Mouse (Mus musculus): ENCODE measurements at regions not wholly inside any gene's neighbourhood (a gene's known extent, or its start where the extent isn't known, plus 50 kb on each side); places are given as distances from the start of the nearest gene placed in this dataset.

- no peak for DNase-seq
Observed at GRCm38 (mm10) chr13:115671685-115672084, 569.9 kb upstream of the Itga1 start.

DNA sequence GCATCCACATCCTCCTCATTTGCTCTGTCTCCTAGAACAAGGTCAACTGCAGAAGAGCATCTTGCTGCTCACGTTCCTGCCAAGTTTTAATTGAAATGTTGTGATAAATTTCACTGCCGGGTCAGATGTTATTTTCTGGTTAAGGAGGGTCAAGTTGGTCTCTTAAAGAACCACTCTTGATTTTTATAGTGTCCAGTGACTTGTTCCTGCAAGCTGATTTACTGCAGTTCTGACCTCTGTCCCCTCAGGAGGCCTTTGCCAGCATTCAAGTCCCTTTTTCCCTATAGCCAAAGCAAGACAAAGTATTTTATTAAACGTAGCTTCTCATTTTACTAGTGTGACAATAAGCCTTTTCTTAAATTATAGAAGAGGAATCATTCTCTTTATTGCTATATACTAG is 567.8 kb upstream of the Itga1 start:
- no peak for DNase-seq

DNA sequence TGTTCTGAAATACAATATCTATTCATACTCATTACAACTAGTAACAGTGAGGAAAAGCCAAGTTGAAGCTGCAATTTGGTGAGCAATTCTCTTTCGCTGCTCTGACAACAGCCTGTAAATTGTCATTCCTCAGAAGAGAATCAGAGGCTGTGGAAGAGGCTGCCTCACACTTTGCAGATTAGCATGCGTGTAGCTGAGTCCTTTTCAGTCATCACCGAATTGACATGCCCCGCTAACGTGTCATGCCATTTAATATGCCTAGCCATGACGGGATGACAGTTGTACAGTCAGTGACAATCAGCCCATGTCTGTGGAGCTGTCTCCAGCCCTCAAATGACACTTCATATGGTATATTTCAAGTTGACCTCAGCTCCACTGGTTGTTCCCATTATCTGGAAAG is 553.4 kb upstream of the Itga1 start:
- DNase-seq = no peak

- DNase-seq = no peak
Observed at GRCm38 (mm10) chr13:115652935-115653334, 551.2 kb upstream of the Itga1 start.

- no peak for DNase-seq
Observed at GRCm38 (mm10) chr13:115652352-115652751, 550.6 kb upstream of the Itga1 start.

GRCm38 (mm10) chr13:115631410-115632105 is 529.8 kb upstream of the Itga1 start:
- no peak for DNase-seq

DNA sequence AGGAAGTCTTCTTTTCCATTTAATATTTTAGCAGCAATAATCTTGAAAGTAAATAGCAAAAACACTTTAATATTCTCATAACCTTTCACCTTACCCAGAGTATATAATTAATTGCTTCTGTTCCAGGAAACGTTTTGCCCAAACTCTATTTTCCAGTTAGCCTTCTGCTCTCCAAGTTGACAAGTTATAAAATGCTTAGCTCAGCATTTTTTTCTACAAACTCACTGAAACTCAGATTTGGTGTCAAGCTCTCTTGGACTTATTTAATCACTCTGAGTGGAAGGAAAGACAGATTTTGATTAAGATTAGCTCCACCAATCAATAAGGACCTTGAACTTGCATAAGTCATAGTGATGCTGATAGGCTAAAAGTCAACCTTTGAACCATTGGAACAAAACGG is 528.8 kb upstream of the Itga1 start:
- no peak for DNase-seq

DNA sequence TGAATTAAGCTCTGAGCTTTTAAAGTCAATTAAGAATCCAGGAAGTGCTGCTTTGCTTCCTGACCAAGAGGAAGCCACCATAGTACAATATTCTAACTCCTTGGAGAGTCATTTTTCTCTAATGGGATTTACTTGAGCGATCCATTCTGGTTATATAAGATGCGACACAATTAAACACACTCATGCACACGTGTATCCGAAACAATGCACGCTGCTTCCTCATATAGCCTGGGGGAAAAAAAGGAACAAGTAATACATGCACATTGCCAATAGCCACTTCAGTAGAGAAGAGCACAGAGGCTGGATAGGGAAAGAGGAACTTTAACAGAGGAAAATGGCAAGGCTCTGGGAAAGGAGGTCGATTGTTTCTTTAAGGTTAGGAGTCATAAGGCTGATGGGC is 511.4 kb upstream of the Itga1 start:
- no peak for DNase-seq

DNA sequence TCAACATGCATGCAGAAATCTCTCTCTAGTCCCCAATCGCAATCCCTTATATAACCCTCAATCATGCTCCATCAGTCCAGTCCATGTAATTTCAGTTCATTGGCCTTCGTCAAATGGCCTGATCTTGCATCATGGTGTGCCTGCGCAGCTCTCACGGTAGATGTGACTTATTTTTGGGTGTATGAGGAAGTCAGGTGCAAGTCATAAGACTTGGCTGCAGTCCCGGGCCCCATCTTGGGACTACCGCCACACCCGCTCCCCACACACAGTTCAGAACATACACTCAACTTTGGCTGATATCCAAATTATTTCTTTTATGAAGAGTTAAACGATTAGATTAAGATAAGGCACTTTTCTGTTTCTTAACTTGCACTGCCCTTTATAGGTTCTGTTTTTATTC is 504.7 kb upstream of the Itga1 start:
- no peak for DNase-seq

- DNase-seq = no peak
Observed at GRCm38 (mm10) chr13:115595126-115595671, 493.4 kb upstream of the Itga1 start.

GRCm38 (mm10) chr13:115575967-115576366 is 474.2 kb upstream of the Itga1 start:
- DNase-seq = no peak

DNA sequence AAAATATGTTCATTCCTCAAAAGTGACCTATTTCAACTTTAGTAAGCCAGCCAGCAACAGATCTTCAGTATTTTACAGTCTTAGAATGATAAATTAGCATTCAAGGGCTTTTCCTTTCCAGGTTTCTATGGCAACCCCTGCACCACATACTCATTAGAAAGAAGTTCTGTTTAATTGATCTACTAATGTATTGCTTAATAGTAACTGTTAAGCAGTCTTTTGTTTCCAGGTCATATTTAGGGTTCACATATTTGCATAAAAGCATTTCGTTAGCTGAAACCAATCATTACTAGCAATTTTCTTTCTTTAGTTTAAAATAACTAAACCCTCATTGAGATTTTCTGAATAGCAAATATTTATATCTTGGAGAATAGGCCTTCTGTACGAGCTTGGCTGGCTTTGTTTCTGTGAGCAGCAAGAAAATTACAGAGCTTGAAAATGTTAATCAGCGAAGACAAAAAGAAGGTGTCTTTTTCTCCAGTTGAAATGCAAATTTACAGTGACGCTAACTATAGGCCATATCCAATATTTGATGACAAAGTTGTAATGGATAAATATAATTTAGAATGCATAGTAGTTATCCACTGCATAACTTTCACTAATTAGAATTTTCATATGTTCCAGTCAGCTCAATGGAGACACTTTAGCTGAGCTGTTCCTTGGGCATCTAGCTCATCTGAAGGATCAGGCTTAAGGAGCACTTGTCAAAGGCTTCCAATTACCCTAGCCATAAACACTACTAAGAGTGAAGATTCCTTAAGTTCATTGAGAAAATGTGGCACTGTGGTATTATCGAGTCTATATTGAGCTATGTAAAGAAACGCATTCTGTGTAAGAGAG is 473.5 kb upstream of the Itga1 start:
- DNase-seq = no peak

- no peak for DNase-seq
Observed at GRCm38 (mm10) chr13:115541167-115541566, 439.4 kb upstream of the Itga1 start.

GRCm38 (mm10) chr13:115535900-115536299 is 434.1 kb upstream of the Itga1 start:
- no peak for DNase-seq

GRCm38 (mm10) chr13:115513914-115514313 is 412.1 kb upstream of the Itga1 start:
- no peak for DNase-seq

DNA sequence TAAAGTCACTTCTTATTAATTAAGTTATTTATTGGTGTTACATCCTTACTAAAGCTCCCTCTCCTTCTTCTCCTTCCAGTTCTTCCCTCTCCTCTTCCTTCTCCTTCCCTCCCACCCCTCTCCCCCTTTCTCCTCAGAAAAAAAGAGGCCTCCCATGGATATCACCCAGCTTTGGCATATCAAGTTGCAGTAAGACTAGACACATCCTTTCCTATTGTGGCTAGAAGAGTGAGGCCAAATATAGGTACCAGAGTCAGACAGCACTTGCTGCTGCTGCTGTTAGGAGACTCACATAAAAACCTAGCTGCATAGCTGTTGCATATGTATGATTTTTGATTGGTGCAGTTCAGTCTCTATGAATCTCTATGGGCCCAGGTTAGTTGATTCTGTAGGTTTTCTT is 410.4 kb upstream of the Itga1 start:
- no peak for DNase-seq

DNA sequence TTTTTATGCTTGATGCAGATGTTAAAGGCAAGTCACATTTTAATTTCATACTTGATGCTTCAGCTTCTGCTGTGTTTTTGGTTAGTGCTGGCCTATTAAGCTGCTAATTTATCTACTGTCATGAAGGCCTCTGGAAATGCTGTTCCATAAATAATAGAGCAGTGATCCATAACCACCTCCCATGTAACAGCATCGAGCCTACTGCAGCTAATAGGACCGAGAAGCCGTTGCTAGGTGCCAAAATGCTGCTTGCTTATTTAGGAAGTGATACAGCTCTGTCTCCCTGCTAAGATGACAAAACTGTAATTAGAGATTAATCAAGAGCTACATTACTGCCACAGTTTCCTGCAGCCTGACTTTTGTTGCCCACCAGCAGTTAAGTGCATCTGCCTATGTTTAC is 406.9 kb upstream of the Itga1 start:
- no peak for DNase-seq

- no peak for DNase-seq
Observed at GRCm38 (mm10) chr13:115494399-115494798, 392.6 kb upstream of the Itga1 start.

GRCm38 (mm10) chr13:115475861-115476260 is 374.1 kb upstream of the Itga1 start:
- no peak for DNase-seq

DNA sequence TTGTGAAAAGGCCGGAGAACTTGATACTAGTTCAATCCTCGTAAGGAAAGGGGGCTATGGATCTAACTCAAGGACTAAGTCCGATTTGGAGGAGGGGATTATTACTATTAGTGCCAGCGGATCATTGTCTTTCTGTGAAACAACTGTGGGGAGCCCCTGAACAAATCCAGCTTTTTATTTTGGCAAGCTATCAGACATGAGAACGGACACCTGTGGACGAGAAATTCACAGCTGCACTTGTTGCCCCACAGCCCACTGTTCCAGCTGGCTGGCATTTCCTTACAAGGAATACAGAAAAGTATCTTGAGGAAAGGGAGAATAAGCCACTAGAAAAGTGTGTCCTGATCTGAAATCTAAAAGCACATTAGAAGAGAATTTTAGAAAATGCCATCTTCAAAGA is 363.9 kb upstream of the Itga1 start:
- no peak for DNase-seq

DNA sequence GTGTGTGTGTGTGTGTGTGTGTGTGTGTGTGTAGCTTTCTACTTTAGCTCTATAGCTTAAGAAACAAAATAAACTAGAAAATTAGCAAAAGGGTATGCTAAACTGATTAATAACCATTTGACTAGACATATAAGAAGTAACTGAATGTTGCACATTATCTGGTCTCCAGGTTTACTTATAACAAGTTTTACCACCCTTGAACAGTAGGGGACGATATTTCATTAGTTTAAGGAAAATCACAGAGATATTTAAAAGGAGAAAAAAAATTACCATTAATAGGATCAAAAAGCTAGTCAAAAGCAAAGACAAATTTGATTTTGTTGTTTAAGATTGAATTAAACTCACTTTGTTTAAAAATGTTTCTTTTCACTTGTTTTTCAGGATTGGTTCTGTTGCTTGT is 349.5 kb upstream of the Itga1 start:
- DNase-seq = no peak

- DNase-seq = no peak
Observed at GRCm38 (mm10) chr13:115427091-115428033, 325.6 kb upstream of the Itga1 start.
